Mouse (Mus musculus) left cerebral cortex, postnatal 4 days (tissue): ENCODE results near the gene Dvl2. TPM values are rescaled to one million over a fixed set of nuclear protein-coding genes. Genes with fewer than 3 reads are reported as not detected.
A peak's percentile ranks its signal among the peaks of the same experiment; 100 is the strongest.
"Not testable (repeated sequence)": the region's sequence is repeated elsewhere in the genome, so short reads cannot be mapped to it uniquely, and the experiment has no call there.

Experiments
- DNase-seq: peaks from one replicate; pipeline ENCODE4 v3.0.0-alpha.2; 2022
- intact Hi-C: fragments of 180-260 bp; cut with DNase I; formaldehyde crosslinking; loops from one replicate; pipeline ENCODE4 v1.15.1; 2025
- total RNA-seq, 2 experiments: library from RNA; stranded (reverse); gene quantifications; 2 replicates each; pipeline ENCODE4 v1.2.3; 2021

Gene Dvl2
- total RNA-seq, 2 experiments from 2014 or later = 38.8 to 40.1 TPM

GRCm38 (mm10) chr11:70001159-70001558 is 764 bp downstream of the Dvl2 start:
- intact Hi-C loops = no loop called here
- DNase-seq = no peak

DNA sequence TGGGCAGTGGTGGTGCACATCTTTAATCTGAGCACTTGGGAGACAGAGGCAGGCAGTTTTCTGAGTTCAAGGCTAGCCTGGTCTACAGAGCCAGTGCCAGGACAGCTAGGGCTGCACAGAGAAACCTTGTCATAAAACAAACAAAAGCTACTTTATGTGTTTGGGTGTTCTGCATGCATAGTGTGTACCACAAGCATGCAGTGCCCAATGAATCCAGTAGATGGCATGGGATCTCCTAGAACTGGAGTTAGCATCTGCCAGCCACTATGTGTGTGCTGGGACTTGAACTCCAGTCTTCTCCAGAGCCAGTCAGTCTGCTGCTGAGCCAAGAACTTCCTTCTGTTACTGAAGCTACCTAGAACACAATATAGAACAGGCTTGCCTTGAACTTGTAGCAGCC is 1.5 kb downstream of the Dvl2 start:
- intact Hi-C loops = no loop called here
- DNase-seq = peak; percentile 53

DNA sequence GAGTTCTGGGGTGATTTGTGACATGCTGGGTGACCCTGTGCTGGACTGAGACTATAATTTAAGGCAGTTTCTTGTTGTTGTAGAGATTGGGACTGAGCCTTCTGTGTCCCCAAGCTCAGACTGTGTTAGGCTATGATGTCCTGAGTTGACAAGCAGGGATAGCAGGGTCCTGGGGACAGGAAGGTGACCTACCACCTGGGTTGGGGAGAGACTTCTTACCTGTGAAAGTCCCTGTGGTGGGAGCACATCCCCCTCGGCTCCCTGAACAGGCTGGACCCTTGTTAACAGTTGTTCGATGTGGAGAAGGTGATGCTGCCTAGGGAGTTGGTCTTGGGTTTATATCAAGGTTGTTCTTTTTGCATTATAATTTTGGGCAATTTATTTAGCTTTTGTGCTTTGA is 2.1 kb downstream of the Dvl2 start:
- intact Hi-C loops = no loop called here

GRCm38 (mm10) chr11:70005521-70005920 is 5.1 kb downstream of the Dvl2 start:
- DNase-seq = no peak
- intact Hi-C loops = no loop called here

More for the DNA sequence above, 2.1 kb downstream of the Dvl2 start:
- no peak for DNase-seq

DNA sequence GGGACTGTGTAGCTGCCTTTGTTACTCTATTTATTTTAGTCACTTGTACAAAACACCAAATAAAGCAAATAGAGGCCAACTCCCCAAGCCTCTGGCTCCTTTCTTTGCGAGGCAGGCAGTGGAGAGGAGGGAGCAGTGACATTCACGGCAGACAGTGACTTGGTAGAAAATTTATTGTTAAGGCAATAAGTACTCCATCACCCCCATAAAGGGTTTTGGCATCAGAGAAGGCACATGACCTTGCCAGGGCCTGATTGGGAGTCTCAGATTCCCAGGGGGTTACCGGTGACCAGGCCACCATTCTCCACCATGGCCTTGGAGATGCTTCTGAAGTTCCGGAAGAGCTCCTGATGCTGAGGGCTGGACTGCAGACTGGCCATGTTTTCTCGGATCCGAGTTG is 9.6 kb downstream of the Dvl2 start:
- intact Hi-C loops = no loop called here
- DNase-seq = no peak

DNA sequence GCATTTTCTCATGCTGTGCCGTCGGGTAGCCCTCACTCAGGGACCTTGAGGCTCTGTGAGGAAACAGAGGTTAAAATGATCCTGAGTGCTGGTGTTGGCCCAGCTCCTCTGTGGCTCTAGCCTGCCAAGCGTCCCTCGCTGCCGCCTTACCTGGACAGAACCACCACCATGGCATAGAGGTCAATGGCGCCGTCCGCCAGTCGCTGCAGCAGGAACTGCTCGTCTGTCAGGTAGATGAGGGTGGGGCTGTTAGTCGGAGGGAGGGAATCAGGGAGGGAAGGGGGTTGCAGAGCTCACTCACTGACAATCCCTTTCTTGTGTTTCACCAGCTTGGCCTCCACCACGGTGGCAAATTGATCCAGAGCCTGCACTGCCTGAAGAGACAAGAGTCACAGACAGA is 10.2 kb downstream of the Dvl2 start:
- DNase-seq = no peak
- intact Hi-C loops = no loop called here

GRCm38 (mm10) chr11:70010961-70011360 is 10.6 kb downstream of the Dvl2 start:
- intact Hi-C loops = no loop called here
- DNase-seq = no peak

- intact Hi-C loops = no loop called here
Observed at GRCm38 (mm10) chr11:70012931-70013330, 12.5 kb downstream of the Dvl2 start.

DNA sequence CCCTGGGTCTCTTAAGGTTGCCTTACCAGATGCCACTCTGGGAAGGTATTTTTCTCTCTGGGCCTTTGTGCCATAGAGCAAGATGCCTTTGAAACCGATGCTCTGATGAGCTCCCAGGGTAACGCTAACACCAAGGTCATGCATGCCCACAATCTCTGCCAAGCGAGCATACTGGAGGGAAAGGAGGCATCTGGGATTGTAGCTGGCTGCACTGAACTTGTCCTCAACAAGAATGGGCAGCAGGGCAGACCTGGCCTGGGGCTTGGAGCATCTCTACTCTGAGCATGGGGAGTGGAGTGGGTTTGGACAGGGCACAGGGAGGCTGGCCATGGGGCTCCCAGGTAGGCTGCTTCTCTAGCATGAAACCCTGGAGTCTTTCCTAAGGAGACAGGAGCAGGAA is 13.0 kb downstream of the Dvl2 start:
- intact Hi-C loops = no loop called here
- DNase-seq = no peak

More at GRCm38 (mm10) chr11:70012931-70013330, 12.5 kb downstream of the Dvl2 start:
- DNase-seq = no peak

DNA sequence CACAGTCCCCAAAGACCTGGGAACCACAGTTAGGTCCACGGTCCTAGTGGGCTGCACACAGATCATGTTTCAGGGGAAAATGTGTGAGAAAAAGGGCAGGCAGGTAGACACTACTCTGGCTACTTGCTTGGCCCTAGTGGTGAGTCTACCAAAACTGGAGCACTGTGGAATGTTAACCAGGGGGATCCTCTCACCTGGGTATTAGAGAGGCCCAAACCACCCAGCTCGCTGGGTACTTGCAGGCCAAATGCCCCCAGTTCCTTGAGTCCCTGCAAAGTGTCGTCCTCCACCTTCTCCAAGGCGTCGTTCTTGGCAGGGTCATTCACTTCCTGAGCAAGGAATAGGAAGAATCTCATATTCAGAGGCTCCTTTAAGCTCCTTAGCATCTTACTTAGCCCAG is 13.7 kb downstream of the Dvl2 start:
- intact Hi-C loops = no loop called here
- no peak for DNase-seq

GRCm38 (mm10) chr11:70014880-70015558 is 14.6 kb downstream of the Dvl2 start, which contains the start of gene Acadvl:
TSS of gene Acadvl (minus strand) at chr11:70015411.
- peak; percentile 86 for DNase-seq
- intact Hi-C loops = no loop called here

GRCm38 (mm10) chr11:70015677-70016076 is 15.3 kb downstream of the Dvl2 start:
- no peak for DNase-seq
- intact Hi-C loops = no loop called here

- DNase-seq, intact Hi-C loops: not testable (repeated sequence)
Observed at GRCm38 (mm10) chr11:70016177-70016576, 15.8 kb downstream of the Dvl2 start.

DNA sequence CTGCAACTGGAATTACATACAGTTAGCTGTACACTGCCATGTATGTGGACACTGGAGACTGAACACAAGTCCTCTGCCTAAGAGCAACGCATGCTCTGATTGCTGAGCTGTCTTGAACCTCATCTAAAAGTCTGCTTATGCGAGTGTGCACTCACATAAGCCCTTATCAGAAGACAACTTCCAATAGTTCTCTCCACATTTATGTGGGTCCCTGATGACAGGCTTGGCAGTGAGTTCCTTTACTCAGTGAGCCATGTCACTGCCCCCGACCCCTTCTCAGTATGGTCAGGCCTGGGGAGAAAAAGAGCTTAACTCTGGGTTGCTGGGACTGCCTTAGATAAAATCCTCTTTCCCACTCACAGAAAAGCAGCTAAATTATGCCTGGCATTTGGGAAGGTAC is 16.3 kb downstream of the Dvl2 start, which contains the start of gene Dlg4:
Gene Dlg4 (plus strand): TSS at position 274 of the 400 bp plus-strand sequence.
- no peak for DNase-seq
- intact Hi-C loops = no loop called here

- intact Hi-C loops = no loop called here
- no peak for DNase-seq
Observed at GRCm38 (mm10) chr11:70017199-70017767, 16.9 kb downstream of the Dvl2 start.

- peak; percentile 86 for DNase-seq
- intact Hi-C loops = no loop called here
Observed at GRCm38 (mm10) chr11:70018131-70018990, 18.0 kb downstream of the Dvl2 start.

GRCm38 (mm10) chr11:70019495-70020021 is 19.2 kb downstream of the Dvl2 start:
- intact Hi-C loops = no loop called here

GRCm38 (mm10) chr11:70020022-70020631 is 19.7 kb downstream of the Dvl2 start:
- intact Hi-C loops = no loop called here
- DNase-seq = peak; percentile 44

More at GRCm38 (mm10) chr11:70019495-70020021, 19.2 kb downstream of the Dvl2 start:
- DNase-seq = no peak

DNA sequence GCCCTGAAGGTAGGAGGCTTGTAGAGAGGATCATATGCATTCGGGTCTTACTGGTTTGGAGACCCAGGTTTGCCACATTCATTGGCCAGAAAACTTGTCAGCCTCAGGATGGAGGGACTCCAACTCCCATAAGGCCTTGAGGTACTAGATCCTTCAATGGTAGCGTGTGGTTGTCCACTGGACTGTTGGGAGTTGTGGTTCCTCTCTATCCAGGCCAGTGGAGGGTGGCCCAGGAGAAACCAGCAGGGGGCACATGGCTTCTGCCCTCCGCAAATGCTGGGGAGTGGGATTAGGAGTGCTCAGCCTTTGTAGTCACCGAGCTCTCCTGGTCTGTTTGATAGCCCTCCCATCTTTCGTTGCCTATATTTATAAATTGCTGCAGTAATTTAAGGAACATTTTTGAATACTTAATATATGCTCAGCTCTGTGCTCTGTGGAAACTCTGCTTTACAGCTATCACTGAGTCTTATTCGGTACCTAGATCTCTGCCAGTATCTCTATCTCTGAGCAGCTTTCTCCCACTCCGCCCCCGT is 20.4 kb downstream of the Dvl2 start:
- intact Hi-C loops = no loop called here
- peak; percentile 87 for DNase-seq
